Mouse (Mus musculus) olfactory bulb, adult 2 months (tissue): ENCODE measurements around the gene Phgr1.

Experiments used
- CTCF ChIP-seq: fragments of 200-500 bp; IDR thresholded peaks from 2 replicates; pipeline ENCODE4 v1.5.1; 2012; ENCODE audit warnings: low read depth, mild to moderate bottlenecking, low read length, moderate library complexity; ENCODE audit not compliant: insufficient read depth
- POLR2A ChIP-seq: fragments of 200-500 bp; IDR thresholded peaks from 2 replicates; pipeline ENCODE4 v1.6.1; 2012; ENCODE audit warnings: mild to moderate bottlenecking, low read depth, low read length, moderate library complexity; ENCODE audit not compliant: insufficient read depth

DNA sequence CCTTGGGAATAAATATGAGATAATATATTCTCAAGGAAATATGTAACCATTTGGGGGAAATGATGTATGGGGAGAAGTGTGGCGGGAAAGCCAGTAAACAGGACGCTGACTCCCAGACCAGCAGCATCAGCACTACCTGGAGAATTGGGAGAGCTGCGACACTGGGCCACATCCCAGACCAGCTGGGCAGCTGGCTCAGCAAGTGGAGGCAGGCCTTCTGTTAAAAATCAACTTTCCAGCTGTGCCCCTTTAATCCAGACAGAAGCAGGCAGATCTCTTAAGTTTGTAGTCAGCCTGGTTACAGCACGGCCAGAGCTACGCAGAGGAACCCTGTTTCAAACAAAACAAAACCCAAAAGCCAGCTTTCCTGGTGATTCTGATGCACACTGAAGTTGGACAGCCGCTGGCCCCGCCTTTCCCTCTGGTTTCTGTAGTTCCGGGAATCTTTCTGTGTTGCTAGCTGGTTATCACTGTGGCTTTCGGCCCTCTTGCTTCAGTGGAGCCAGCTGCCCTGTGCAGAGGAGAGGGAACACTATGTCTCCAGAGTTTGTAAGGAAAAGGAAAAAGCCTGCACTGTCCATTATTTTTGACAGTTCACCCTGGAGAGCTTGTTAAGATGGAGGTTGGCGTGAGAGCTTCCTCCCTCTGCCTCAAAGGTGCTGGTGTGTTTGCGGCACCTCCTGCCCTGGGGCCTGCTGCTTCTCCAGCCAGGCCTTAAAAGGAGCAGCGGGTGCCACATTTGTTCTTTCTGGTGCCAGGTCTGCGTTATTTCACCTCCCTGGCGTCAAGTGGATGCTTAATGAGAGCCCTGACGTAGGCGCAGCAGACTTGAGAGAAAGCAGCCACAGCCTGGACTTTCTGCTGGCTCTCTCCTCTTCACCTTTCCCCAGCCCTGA, 20.4 kb upstream of the Phgr1 start:
- TF ChIP-seq POLR2A (no peak), CTCF (no peak)
